Mouse (Mus musculus) megakaryocyte progenitor cell, adult 5-6 weeks (primary cell): ENCODE data around the gene 1700030K09Rik. TPM values are rescaled to one million over a fixed set of nuclear protein-coding genes. Genes with fewer than 3 reads are reported as not detected.

Source experiments
- ATAC-seq: replicated peaks from 2 replicates; pipeline ENCODE4 v1.8.0; 2016; ENCODE audit warnings: mild to moderate bottlenecking, moderate TSS enrichment, inconsistent platforms; ENCODE audit not compliant: poor library complexity
- total RNA-seq, 2 experiments: library from RNA; stranded (forward) in 1 of 2; stranded (reverse) in 1 of 2; fragments of 157-497, 149-512 nt in 1 of 2; fragments of 200-1000 nt in 1 of 2; gene quantifications; 2 replicates each; pipeline versions ENCODE4 v1.2.3 to v1.2.4; 2015 to 2017

Gene 1700030K09Rik
- total RNA-seq, 2 experiments from 2014 or later, result 3.3 to 6.5 TPM

DNA sequence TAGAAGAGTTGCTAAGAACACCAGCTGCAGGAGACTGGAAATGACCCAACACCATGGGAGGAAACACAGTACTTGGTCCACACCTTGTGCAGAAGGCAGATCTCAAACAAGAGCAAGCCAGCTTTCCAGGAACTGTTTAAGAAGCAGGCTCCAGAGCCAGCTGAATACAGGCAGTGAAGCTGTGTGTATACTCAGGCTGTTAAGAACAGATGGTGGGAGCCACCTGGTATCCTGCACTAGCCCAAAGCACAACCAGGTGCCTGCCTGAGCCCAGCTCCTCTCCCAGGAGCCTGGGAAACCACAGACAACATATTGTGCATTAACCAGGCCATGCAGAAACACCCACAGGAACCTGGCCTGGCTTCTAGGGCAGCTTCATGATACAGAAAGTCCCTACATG is 60.5 kb downstream of the 1700030K09Rik start:
- ATAC-seq, result no peak

- ATAC-seq, result peak; percentile 51
Measured at GRCm38 (mm10) chr8:72504637-72505314, 61.1 kb downstream of the 1700030K09Rik start.

DNA sequence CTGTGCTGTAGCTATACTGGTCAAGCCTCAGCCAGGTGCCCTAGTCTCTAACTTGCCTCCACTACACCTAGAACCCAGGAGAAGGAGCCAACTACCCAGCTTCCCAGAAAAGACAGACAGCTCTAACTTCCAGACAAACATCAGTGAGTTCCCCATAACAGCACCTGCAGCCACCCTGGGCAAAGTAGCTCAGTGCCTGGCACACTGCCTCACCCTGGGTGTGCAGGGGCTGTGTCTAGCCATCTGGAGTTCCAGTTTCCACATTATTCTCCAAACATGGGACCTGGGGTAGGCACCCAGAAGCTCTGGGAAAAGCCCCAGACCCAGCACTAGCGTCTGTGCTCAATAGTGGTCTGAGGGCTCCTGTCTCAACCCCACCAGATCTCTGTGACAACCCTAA is 63.8 kb downstream of the 1700030K09Rik start:
- ATAC-seq, result no peak

Other genes with a start within 250 kb of the 1700030K09Rik start
- not detected in 2 replicates for gene Cib3, start 231.0 kb upstream of the 1700030K09Rik start, total RNA-seq (2015)
- gene Cib3, start 231.0 kb upstream of the 1700030K09Rik start, total RNA-seq (2017), result not detected in 2 replicates
- gene Gm11034, start 230.2 kb upstream of the 1700030K09Rik start, total RNA-seq (2015), result not detected in 2 replicates
- not detected in 2 replicates for gene Gm11034, start 230.2 kb upstream of the 1700030K09Rik start, total RNA-seq (2017)
- gene Fam32a, start 224.2 kb upstream of the 1700030K09Rik start, total RNA-seq (2015), result 40.5 and 44.9 TPM in 2 replicates
- 37.5 and 39.1 TPM in 2 replicates for gene Fam32a, start 224.2 kb upstream of the 1700030K09Rik start, total RNA-seq (2017)
- 88.1 and 90.6 TPM in 2 replicates for gene Ap1m1, start 203.9 kb upstream of the 1700030K09Rik start, total RNA-seq (2015)
- gene Ap1m1, start 203.9 kb upstream of the 1700030K09Rik start, total RNA-seq (2017), result 52.4 and 65.4 TPM in 2 replicates
- gene Gm10282, start 138.6 kb upstream of the 1700030K09Rik start, total RNA-seq (2015), result 58.7 and 76.6 TPM in 2 replicates
- gene Gm10282, start 138.6 kb upstream of the 1700030K09Rik start, total RNA-seq (2017), result 68.3 and 86.8 TPM in 2 replicates
- gene Klf2, start 124.8 kb upstream of the 1700030K09Rik start, total RNA-seq (2015), result 10.8 and 21.8 TPM in 2 replicates
- 2.0 and 6.6 TPM in 2 replicates for gene Klf2, start 124.8 kb upstream of the 1700030K09Rik start, total RNA-seq (2017)
- gene Eps15l1, start 22.4 kb upstream of the 1700030K09Rik start, total RNA-seq (2015), result 44.6 and 57.1 TPM in 2 replicates
- 35.2 and 41.4 TPM in 2 replicates for gene Eps15l1, start 22.4 kb upstream of the 1700030K09Rik start, total RNA-seq (2017)
- 2.2 TPM in 2 replicates for gene Calr3, start within 50 bp of the 1700030K09Rik start, total RNA-seq (2015)
- gene Calr3, start within 50 bp of the 1700030K09Rik start, total RNA-seq (2017), result 2.9 TPM in 2 replicates
- 80.1 and 106 TPM in 2 replicates for gene Cherp, start 31.3 kb downstream of the 1700030K09Rik start, total RNA-seq (2015)
- gene Cherp, start 31.3 kb downstream of the 1700030K09Rik start, total RNA-seq (2017), result 17.7 and 23.8 TPM in 2 replicates
- 27.3 and 40.7 TPM in 2 replicates for gene Slc35e1, start 48.7 kb downstream of the 1700030K09Rik start, total RNA-seq (2015)
- 26.8 and 30.3 TPM in 2 replicates for gene Slc35e1, start 48.7 kb downstream of the 1700030K09Rik start, total RNA-seq (2017)
- gene Med26, start 104.4 kb downstream of the 1700030K09Rik start, total RNA-seq (2015), result 10.0 and 12.0 TPM in 2 replicates
- gene Med26, start 104.4 kb downstream of the 1700030K09Rik start, total RNA-seq (2017), result 8.6 and 9.9 TPM in 2 replicates
- gene Smim7, start 127.2 kb downstream of the 1700030K09Rik start, total RNA-seq (2015), result 45.9 and 54.0 TPM in 2 replicates
- 47.5 and 52.1 TPM in 2 replicates for gene Smim7, start 127.2 kb downstream of the 1700030K09Rik start, total RNA-seq (2017)
- gene Tmem38a, start 128.2 kb downstream of the 1700030K09Rik start, total RNA-seq (2015), result 0.42 and 1.1 TPM in 2 replicates
- 0.58 and 1.6 TPM in 2 replicates for gene Tmem38a, start 128.2 kb downstream of the 1700030K09Rik start, total RNA-seq (2017)
- gene Nwd1, start 202.8 kb downstream of the 1700030K09Rik start, total RNA-seq (2015), result 3.1 and 4.7 TPM in 2 replicates
- gene Nwd1, start 202.8 kb downstream of the 1700030K09Rik start, total RNA-seq (2017), result 4.0 and 5.4 TPM in 2 replicates